Mouse (Mus musculus) embryo, embryonic 11 days (tissue): Measurements from ENCODE around the gene Cald1.

ENCODE experiments used
- DNase-seq: peaks from one replicate; pipeline ENCODE4 v3.0.0-alpha.2; 2015

Cald1 gene

DNA sequence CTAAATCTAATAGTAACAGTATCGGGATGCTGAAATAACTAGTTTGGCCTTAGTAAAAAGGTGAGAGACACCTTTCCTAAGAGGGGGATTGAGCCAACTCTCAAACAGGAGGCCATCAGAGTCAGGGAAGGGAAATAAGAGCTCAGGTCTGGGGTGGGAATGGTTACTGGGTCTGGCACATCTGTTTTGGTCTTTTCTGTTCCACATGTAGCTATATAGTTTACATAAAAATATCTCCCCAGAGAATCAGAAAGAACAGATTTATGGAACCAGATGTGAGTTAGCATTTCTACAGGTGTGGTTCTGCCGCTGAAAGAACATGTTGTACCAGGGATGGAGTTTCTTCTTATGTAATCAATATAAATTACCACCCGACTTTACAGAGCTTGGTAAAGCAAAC, 17.1 kb downstream of the Cald1 start:
- DNase-seq, result no peak

DNA sequence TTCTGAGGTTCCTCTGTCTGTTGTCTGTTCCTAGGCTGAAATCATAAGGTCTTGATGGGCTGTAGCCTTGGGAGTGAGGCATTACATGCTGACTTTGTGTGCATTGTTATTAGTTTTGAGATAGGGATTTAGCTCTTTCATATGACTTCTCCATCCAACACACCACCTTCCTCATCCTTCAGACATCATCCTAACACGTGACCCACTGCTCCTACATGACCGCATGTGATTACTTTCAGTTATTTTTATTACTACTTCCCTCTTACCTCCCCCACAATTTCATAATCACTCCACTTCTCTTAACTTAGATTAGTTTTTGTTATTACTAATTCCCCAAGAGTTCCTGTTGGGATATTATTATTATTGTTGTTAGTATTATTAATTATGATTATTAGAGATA, 21.2 kb downstream of the Cald1 start:
- no peak for DNase-seq

DNA sequence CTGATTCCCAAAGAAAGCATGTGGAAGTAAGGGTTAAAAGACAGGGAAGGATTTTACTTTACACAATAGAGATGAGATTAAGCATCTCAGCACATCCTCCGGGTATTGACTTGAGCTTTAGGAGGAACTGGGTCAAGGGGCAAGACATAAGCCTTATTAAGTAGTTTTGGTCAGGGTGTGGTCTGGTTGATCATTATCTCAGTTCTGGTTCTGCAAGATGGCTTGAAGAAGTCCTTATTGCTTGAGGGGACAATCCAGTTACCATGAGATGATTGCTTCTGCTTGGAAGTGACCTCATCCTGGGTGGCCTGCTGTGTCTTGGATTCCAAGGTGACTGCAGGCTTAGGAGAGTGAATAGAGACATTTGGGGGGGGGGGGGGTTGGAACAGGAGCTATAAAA, 21.9 kb downstream of the Cald1 start:
- no peak for DNase-seq

DNA sequence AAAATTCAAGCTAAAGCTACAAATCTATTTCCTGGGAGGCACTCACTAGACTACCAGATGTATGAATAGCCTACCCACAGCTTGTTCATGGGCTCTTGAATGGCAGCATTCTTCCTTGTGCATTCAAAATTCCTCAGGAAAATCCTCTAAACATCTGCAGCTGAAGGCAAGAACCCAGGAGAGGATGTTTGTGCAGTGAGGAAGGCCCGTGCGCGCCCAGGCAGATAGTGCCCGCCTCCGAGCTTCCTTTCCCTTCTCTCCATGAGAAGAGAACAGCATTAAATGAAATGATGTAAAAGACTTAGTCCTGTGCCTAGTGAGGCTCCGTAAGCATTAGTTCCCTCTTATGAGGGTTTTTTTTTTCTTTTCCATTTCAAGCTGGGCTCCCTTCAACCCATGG, 24.6 kb downstream of the Cald1 start:
- DNase-seq, result no peak

DNA sequence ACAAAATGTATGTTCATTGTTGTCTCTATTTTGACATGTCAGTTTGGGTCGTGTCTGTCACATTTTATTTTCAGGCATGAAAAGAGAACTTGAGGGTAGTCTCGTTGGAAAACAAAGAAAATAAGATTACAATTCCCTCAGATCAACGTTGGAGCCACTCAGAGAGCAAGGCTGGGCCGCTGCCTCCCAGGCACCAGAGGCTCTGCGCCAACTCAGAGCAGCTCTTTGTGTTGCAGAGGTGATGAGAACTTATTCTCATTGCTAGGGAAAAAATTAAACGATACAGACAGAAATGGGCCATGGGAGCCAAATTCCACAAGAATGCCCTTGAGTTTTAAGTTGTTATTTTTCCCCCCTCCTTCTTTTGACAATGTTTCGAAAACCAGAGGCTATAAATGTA, 25.0 kb downstream of the Cald1 start:
- no peak for DNase-seq

DNA sequence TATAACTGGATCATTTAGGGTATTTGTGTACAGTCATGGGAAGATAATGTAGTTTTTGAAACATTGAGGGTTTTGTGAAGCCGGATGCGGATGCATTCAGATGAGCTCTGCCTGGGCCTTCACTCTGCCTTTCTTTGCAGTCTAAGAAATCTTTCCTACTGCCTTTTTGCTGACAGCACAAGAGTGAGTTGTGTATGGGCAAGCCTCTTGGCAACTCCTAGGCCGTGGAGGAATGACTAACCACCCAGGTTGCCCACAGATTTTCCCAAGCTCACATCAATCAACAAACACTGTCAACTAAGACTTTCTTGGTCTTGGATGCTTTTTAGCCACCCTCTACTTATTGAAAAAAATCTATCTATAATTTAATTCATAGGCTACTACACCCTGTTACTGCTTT, 26.2 kb downstream of the Cald1 start:
- DNase-seq, result no peak

DNA sequence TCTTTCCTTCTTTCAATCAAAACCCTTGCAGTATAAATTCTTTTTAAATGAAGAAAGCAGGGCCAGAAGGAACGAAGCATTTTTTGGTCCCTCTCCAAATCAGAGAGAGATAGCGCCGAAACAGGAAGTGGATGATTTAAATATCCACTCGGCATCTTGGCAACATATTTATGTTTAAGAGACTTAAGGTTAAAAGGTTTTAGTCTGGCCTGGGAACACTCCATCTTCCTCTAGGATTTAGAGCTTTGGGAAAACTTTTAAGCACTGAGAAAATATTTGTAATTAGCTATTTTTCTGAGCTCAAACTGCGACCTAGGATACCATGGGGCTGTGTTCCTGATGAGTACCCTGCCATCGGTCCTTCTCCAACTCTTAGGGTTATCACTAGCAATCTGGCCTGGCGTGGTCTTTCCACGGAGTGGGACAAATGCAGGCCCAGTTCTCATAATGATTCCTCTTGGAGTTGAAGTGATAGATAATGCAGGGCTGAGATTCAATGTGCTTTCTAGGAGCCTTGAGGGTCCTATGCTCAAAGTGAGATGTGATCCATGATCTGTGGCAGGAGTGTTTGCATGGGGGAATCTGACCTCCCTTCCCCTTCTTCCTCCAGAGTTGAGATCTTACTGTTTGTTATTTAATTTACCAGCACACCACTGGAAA, 28.4 kb downstream of the Cald1 start:
- no peak for DNase-seq

DNA sequence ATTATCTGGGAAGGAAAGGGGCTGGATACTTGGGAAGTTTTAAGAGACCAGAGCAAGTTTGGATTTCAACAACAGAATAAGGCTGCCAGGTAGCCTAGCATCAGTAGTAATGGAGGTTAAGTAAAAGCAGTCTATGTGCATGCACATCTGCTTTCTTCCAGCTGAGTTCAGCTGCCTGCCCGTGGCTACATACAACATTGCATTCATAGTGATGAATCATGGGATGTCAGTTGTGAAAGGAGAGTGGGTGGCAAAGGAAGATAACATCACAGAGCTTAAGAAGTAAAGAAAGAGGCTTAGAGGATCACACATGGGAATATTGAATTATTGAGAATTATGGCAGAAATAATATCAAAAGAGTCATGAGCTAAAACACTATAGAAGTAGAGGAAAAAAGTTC, 29.8 kb downstream of the Cald1 start:
- DNase-seq, result no peak

DNA sequence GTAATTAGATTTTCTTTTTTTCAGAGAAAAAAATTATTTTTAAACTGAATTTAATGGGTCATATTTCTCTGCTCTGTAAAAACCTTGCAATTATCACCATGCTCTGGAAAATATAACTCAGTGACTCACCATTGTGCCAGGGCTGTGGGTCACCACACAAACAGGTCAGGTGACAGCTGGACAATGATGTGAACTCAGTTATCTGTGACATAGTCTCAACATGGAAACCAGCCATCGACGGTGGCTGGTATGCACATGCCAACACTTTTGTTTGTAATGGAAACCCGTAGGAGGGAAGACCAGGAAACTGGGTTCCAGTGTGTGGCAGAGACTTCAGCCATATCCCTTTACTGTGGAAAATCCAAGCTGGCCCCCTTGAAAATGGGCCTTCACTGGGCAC, 35.5 kb downstream of the Cald1 start:
- DNase-seq, result no peak

DNA sequence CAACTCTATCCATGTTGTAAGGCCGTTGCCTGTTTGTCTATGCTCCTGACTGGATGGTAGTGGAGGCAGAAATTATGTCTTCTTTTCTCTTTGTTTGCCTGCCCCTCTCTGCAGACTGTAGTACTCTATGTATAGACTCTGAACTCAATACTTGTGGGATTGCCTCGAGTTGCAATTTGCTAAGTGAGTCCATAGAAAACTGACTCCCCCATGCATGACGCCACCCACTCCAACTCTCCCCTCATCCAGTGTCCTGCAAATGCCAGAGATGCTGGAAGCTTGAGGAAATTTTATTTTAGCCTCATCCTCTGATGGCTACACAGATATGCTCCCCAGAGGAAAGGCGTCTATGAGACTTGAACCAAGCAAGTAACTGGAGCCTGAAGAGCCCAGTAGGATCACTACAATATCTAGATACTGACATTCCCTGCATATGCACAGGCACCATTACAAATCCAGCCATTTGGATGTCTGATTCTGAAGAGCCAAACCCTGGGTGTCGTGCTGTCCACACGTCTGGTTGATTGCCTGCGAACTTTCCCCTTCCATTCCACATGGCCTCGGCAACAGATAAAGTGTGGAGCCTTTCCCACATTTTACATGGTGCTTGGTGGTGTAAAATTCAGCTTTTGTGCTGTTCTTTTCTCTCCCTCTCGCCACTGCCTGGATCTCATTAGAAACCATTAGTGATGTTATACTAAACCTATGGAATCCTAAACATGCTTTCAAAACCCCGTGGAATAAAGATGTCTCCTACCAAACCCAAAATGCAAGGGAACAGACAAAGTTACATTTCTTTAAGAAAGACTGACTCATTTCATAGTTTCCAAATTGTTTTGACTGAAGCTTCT, 39.5 kb downstream of the Cald1 start:
- DNase-seq, result no peak

DNA sequence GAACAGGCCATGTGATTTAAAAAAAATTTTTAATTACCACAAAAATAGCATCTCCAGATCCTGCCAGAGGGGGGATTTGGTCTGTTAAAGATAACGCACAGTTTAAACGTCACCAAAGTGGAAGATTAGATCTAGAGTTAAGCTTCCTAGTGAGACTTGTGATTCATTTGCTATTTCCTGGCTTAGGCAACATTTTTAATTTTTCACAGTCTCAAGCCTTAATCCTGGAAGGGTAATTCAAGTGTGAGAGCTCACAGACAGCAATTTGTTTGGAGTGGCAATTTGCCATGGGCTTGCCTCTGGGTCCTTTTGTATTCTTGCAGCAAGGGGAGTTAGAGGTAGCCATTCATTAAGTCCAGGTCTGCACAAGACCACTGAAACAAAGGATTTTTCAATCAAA, 40.4 kb downstream of the Cald1 start:
- no peak for DNase-seq

DNA sequence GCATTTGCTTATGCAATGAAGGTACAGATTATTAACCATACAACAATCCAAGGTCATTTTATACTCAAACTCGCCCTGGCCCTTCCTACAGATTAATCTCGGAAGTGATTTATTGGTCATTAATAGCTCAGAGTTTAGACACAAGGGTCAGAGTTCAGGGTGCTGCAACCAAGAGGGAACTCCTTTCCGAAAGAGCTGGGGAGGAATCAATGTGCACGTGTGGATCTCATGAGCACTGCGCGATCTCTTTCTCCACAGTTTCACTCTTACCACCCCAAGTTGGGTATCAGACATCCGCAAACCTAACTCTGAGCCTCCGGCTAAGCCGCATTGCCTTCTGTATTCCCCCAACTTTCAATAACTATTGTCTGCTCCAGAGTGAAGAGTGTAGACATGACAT, 41.9 kb downstream of the Cald1 start:
- no peak for DNase-seq

DNA sequence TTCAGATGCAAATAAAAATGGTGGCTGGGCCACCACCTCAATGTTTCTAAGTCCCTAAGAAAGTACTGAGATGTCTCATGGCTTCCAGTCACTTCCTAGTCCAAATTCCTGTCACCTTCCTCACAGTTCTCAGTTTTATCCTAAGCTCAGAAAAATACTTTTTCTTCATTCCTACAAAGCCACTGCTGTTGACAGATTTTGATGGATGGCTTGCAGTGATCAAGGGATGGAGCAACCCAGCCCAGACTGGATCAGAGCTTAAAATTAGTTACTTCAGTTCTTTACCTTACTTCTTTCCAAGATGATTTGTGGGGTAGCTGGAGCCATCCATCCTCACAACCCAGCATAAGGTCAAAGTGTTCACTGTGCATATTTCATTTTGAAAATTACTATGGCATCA, 42.8 kb downstream of the Cald1 start:
- DNase-seq, result no peak

DNA sequence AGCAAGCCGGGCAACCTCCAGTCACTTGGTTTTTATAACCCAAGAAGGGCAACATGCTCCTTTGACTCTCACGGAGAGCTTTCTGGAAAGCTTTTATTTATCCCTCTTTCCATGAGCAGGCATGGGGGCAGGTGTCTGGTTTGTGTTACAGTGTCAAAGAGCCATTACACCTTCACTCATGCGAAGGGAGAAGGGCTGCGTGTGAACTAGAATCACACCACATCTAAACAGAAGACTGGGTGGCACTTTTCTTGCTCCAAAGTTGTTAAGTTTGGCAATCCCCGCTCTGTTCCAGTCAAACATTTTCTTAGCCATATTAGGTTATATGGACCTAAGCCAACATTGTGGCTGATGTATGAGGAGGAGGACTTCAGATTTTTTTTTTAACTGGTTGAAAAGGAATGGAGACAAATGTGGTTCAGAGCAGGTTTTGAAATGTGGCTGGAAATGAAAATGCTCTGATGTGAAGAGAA, 43.8 kb downstream of the Cald1 start:
- DNase-seq, result no peak

DNA sequence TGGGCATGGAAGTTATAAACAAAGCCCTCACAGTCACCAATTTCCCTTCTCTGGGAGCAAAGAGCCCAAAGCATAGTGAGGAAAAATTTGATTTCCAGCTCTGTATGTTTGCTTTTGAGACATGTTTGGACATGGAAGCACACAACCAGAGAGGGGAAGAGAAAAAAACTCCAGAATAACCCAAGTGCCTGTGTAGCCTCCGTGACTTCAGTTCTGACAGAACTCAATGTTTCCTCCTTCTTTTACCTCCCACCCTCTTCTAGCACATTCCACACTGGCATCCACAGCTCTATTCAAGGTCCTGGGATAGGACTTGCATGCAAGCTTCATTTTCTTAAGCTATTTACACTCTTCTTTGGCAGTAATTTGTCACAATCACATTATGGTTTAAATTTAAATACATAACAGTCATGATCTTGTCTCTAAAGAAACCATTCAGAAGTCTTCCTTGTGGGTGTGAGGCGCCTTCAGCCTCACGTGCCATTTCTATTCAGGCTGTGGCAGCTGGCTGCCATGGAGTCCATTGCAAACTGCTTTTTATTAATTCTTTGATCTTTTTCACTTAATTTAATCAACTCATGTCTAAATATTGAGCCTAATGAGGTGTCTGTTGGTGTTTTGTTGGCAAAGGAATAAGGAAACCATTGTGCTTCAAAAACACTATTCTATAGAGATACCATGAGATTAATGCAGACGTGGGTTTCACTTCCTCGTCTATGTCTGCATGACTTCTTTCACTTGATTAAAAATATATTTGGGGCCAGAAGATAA, 49.9 kb downstream of the Cald1 start:
- DNase-seq, result no peak

DNA sequence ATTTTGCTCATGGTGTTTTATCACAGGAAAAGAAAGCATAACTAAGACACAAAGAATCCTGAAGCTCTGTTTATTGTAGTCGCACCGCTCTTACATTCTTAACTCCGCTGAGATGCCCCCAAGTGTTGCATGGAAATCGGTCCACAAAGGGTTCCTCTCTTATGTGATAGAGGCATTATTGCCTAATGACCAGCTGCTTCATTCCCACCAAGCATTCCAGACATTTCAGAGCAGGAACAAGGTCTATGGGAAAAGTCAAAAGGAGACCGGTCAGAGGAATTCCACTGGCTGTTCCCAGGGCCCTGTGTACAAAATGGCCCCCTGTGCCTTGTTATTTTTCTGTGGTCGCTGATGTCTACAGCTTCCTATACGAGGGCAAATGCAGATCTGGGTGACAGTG, 53.0 kb downstream of the Cald1 start:
- no peak for DNase-seq

DNA sequence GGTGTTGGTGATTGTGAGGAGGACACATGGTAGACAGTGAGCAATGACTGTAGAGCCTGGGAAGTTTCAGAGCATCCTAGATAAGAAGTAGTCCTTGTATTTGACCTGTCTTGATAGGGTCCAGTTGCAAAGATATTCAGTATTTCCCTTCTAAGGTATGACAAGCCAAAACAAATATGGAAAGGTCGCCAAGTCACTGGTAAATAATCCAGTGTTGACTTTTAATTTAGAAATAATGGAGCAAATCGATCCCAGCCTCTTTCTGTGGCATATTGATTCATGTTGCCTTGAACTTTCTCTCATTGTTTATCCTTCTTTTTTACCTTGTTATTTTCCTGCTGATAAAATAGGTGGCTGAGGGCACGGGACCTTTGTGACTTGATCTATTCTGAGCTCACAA, 57.4 kb downstream of the Cald1 start:
- no peak for DNase-seq

DNA sequence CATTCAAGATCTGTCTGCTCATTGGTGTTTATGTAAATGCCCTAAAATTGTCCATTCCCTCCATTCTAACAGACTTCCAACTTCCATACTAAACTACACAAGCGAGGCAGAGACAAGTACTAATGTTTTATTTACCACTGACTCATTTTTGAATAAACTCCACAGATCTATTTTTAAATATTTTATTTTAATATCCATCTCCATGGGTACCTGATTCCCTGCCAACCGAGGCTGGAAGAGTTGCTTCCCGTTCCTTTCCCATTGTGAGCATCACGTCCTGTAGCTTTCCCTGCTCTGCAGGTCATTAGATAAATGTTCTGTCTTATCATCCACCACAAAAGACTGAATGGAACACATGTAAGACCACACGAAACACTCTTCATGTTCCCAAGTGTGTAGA, 60.5 kb downstream of the Cald1 start:
- DNase-seq, result no peak

DNA sequence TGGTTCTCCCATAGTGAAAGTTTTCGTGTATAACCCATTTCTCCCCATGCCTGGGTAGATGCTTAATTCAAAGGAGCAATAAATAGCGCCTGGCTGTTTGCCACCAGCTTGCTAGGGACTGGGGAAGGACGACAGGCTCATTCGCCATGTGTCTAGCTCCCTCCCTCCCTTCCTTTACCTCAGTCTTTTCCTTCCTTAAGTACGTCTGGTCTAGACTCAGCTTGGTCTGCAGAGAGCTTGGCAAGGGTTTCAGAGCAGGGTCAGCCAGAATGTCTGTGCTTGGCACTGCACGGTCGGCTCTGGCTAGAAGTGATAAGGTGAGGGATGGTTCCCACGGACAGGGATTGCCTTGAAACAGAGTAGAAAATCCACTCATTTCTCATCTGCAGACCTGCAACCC, 62.4 kb downstream of the Cald1 start:
- no peak for DNase-seq

DNA sequence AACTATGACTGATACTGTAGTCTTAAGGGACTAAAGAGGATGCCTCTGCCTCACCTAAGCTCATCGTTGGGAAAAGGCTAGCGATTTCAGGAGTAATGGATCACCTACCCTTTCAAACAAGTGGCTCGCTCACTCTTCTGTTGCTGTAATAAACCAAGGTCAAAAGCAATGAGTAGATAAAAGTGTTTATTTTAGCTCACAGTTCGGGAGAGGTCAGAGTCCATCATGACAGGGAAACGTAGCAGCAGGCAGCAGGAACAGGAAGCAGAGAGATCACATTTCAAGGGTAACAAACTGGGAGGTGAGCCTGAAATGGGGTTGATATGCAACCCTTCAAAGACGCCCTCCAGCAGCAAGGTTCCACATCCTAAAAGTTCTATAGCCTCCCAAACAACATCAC, 64.3 kb downstream of the Cald1 start:
- DNase-seq, result no peak

DNA sequence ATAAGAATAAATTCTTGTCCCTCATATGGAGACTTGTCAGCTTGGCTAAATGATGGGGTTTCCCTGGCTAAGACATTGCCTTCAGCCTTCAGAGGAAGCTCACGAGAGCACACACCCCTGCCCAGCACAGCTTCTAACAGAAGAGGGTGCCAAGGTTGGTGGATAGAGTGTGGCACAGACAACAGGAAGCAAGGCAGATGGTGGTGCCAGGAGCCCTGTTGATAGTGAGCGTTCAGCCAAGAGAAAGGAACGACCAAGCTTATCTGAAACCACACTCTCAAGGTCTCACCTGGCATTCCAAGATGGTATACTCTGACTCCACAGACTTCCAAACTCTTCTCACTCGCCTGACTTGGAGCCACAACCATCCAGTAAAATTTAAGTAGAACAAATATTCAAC, 66.0 kb downstream of the Cald1 start:
- DNase-seq, result no peak

DNA sequence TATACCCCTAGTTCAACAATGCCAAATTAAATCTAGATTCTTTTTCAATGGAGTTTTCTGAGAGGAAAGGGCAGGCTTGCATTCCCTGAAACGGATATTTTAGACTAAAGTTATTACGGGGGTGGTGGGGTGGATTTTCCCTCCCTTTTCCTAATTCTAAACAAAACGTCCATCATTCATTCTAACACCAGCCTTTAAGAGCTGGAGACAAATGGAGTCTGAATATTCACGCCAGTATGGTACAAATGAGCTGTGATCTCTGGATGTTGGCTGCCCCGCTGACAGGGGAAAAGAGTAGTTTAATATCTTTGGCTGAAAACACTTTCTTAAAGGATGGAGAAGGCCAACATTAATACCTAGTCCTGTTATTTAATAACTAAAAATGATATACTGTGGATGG, 66.4 kb downstream of the Cald1 start:
- no peak for DNase-seq

DNA sequence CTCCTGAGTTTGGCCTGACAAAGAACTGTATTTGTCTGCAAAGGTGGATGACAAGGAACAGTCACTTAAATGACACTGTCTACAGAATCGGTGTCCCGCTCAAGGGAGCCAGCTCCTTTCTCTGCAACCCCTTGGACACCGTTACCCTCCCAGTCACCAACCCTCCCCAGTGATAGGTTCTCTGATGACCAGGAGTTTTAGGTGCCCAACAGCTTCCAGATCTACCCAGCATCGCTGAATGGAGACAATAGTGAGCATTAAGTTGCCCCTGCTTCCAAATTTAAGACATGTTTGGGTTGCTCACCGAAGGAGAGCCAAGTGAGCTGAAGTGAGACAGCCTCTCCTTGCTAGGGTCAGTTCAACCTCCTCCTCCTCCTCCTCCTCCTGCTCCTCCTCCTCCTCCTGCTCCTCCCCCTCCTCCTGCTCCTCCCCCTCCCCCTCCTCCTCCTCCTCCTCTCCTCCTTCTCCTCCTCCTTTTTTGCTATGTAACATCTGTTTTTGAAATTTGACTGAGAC, 70.5 kb downstream of the Cald1 start:
- no peak for DNase-seq

DNA sequence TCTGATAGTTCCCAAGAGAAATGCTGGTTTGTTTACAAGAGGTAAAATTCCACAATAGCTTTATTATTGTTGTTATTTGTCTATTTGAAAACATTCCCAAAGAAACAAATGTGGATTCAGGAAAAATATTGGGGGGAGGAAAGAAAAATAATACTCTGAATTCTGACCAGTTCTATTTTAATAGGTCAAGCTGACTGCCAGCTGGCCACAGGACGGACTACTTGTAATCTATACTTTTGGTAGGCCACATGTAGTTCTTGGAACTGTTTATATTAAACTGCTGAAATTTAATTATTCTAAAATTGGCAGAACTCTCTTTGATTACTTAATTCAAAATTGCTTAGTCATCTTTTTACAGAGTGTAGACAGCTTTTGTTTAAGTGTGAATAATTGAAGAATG, 73.1 kb downstream of the Cald1 start:
- no peak for DNase-seq
